Mouse (Mus musculus) myocyte (in vitro differentiated cells): ENCODE results near the gene Castor2. TPM values are rescaled to one million over a fixed set of nuclear protein-coding genes. Genes with fewer than 3 reads are reported as not detected.

Source experiments
- H3K27me3 ChIP-seq: one replicate; pipeline ENCODE4 v1.6.1; 2011; ENCODE audit not compliant: control insufficient read depth, insufficient read depth, insufficient read length
- H3K36me3 ChIP-seq: one replicate; pipeline ENCODE4 v1.6.1; 2011; ENCODE audit not compliant: control insufficient read depth, insufficient read depth
- H3K4me2 ChIP-seq: one replicate; pipeline ENCODE4 v1.6.1; 2011; ENCODE audit warnings: low read depth, control low read depth
- H3K4me3 ChIP-seq: one replicate; pipeline ENCODE4 v1.5.1; 2011; ENCODE audit warnings: mild to moderate bottlenecking, control low read depth, moderate library complexity
- H3K79me2 ChIP-seq: one replicate; pipeline ENCODE4 v1.6.1; 2011; ENCODE audit not compliant: control insufficient read depth, insufficient read depth
- H3ac ChIP-seq: one replicate; pipeline ENCODE4 v1.6.1; 2011; ENCODE audit not compliant: control insufficient read depth, insufficient read length
- CEBPB ChIP-seq: IDR thresholded peaks from 2 replicates; pipeline ENCODE4 v1.6.1; 2011; ENCODE audit warnings: mild to moderate bottlenecking, moderate library complexity; ENCODE audit not compliant: poor library complexity, insufficient read depth, severe bottlenecking
- E2F4 ChIP-seq: IDR thresholded peaks from one replicate; pipeline ENCODE4 v1.6.1; 2011; ENCODE audit warnings: mild to moderate bottlenecking, control low read depth, moderate library complexity; ENCODE audit not compliant: insufficient read depth
- MAX ChIP-seq: IDR thresholded peaks from one replicate; pipeline ENCODE4 v1.6.1; 2011; ENCODE audit warnings: low read depth, mild to moderate bottlenecking, control low read depth
- MYOD1 ChIP-seq, 3 experiments: IDR thresholded peaks; one replicate each; pipeline ENCODE4 v1.6.1; 2011; ENCODE audit warnings: control low read depth in 2 of 3, low read depth in 2 of 3, mild to moderate bottlenecking in 2 of 3, moderate library complexity in 1 of 3; ENCODE audit not compliant: insufficient read length in 2 of 3, control insufficient read depth in 1 of 3
- MYOG ChIP-seq, 3 experiments: IDR thresholded peaks; one replicate each; pipeline ENCODE4 v1.6.1; 2011; ENCODE audit warnings: control low read depth in 2 of 3, low read depth in 2 of 3, mild to moderate bottlenecking in 2 of 3; ENCODE audit not compliant: insufficient read length in 2 of 3, control insufficient read depth in 1 of 3, insufficient read depth in 1 of 3
- POLR2A ChIP-seq: IDR thresholded peaks from one replicate; pipeline ENCODE4 v1.6.1; 2011; ENCODE audit warnings: low read depth, mild to moderate bottlenecking, control low read depth, moderate library complexity; ENCODE audit not compliant: insufficient read length
- POLR2AphosphoS2 ChIP-seq: IDR thresholded peaks from one replicate; pipeline ENCODE4 v1.6.1; 2011; ENCODE audit warnings: low read depth, control low read depth; ENCODE audit not compliant: insufficient read length
- REST ChIP-seq: IDR thresholded peaks from one replicate; pipeline ENCODE4 v1.6.1; 2011; ENCODE audit warnings: mild to moderate bottlenecking, control low read depth, moderate library complexity; ENCODE audit not compliant: insufficient read depth, insufficient read length
- SRF ChIP-seq: IDR thresholded peaks from one replicate; pipeline ENCODE4 v1.6.1; 2011; ENCODE audit warnings: low read depth; ENCODE audit not compliant: control insufficient read depth, insufficient read length
- TCF12 ChIP-seq: IDR thresholded peaks from one replicate; pipeline ENCODE4 v1.6.1; 2011; ENCODE audit warnings: mild to moderate bottlenecking, control low read depth; ENCODE audit not compliant: poor library complexity, insufficient read depth, severe bottlenecking
- TCF3 ChIP-seq: IDR thresholded peaks from one replicate; pipeline ENCODE4 v1.6.1; 2011; ENCODE audit warnings: low read depth, control low read depth; ENCODE audit not compliant: insufficient read length
- USF1 ChIP-seq: IDR thresholded peaks from one replicate; pipeline ENCODE4 v1.6.1; 2011; ENCODE audit warnings: low read depth, mild to moderate bottlenecking, control low read depth, moderate library complexity
- polyA plus RNA-seq: library from polyadenylated mRNA; unstranded; fragments of >200 nt; fragmentation: generic; extraction: Trizol; gene quantifications from one replicate; pipeline ENCODE4 v1.2.1, GENCODE M21; 2012; ENCODE audit warnings: missing spikeins

Castor2 gene
- polyA plus RNA-seq, 1 experiment: 7.3 TPM

- Histone ChIP-seq H3K27me3 (no peaks in the 10 kb centered on the region), H3ac (no peak overlapping the region), H3K4me2 (no peak overlapping the region), H3K4me3 (no peak overlapping the region), H3K36me3 (peaks cover 7% of the 10 kb centered on the region), H3K79me2 (peaks cover 3% of the 10 kb centered on the region)
- no peak for TF ChIP-seq MAX
- TF ChIP-seq TCF3: no peak
- TF ChIP-seq REST: no peak
- no peak for TF ChIP-seq CEBPB
- no peak for TF ChIP-seq MYOD1 (IDR thresholded peaks at IDR 0.05; ENCODE audit: control insufficient read depth in 1 of 3, insufficient read length in 2 of 3, low read depth in 2 of 3)
- TF ChIP-seq TCF12: no peak
- no peak for TF ChIP-seq SRF
- TF ChIP-seq E2F4: no peak
- no peak for TF ChIP-seq MYOG (IDR thresholded peaks at IDR 0.05; ENCODE audit: control insufficient read depth in 1 of 3, insufficient read depth in 1 of 3, insufficient read length in 2 of 3, low read depth in 2 of 3)
- TF ChIP-seq USF1: no peak
These were observed 68.5 kb downstream of the Castor2 start for GRCm38 (mm10) chr5:134168033-134168432.

GRCm38 (mm10) chr5:134169231-134169630 is 69.7 kb downstream of the Castor2 start:
- Histone ChIP-seq H3K79me2 (peaks cover 12% of the 10 kb centered on the region), H3K4me2 (no peak overlapping the region), H3K27me3 (no peaks in the 10 kb centered on the region), H3K36me3 (peaks cover 4% of the 10 kb centered on the region), H3K4me3 (no peak overlapping the region), H3ac (no peak overlapping the region)
- TF ChIP-seq MYOG (IDR thresholded peaks at IDR 0.05; ENCODE audit: control insufficient read depth in 1 of 3, insufficient read depth in 1 of 3, insufficient read length in 2 of 3, low read depth in 2 of 3): no peak
- no peak for TF ChIP-seq CEBPB
- no peak for TF ChIP-seq E2F4
- no peak for TF ChIP-seq MYOD1 (IDR thresholded peaks at IDR 0.05; ENCODE audit: control insufficient read depth in 1 of 3, insufficient read length in 2 of 3, low read depth in 2 of 3)
- TF ChIP-seq REST: no peak
- no peak for TF ChIP-seq POLR2AphosphoS2
- TF ChIP-seq TCF3: no peak
- no peak for TF ChIP-seq TCF12
- no peak for TF ChIP-seq SRF
- TF ChIP-seq USF1: no peak
- no peak for TF ChIP-seq POLR2A
- TF ChIP-seq MAX: no peak

- Histone ChIP-seq H3K36me3 (peaks cover 4% of the 10 kb centered on the region), H3ac (no peak overlapping the region), H3K4me3 (no peak overlapping the region), H3K4me2 (no peak overlapping the region), H3K79me2 (peaks cover 21% of the 10 kb centered on the region), H3K27me3 (no peaks in the 10 kb centered on the region)
- TF ChIP-seq POLR2A (no peak), REST (no peak), E2F4 (no peak), TCF12 (no peak), USF1 (no peak)
These were observed 70.7 kb downstream of the Castor2 start for GRCm38 (mm10) chr5:134170167-134170566.

- H3K4me3 ChIP-seq: no peak overlapping the region
- H3K4me2 ChIP-seq: no peak overlapping the region
- peaks cover 4% of the 10 kb centered on the region for H3K36me3 ChIP-seq
- no peaks in the 10 kb centered on the region for H3K27me3 ChIP-seq
- no peak overlapping the region for H3ac ChIP-seq
- H3K79me2 ChIP-seq: peaks cover 30% of the 10 kb centered on the region
- TF ChIP-seq E2F4 (no peak), TCF3 (no peak), MAX (no peak), POLR2A (no peak), REST (no peak), TCF12 (no peak), MYOD1 (IDR thresholded peaks at IDR 0.05; ENCODE audit: control insufficient read depth in 1 of 3, insufficient read length in 2 of 3, low read depth in 2 of 3) (no peak), USF1 (no peak), CEBPB (no peak), POLR2AphosphoS2 (no peak), MYOG (IDR thresholded peaks at IDR 0.05; ENCODE audit: control insufficient read depth in 1 of 3, insufficient read depth in 1 of 3, insufficient read length in 2 of 3, low read depth in 2 of 3) (no peak)
These were observed 73.7 kb downstream of the Castor2 start for GRCm38 (mm10) chr5:134173206-134173605.

GRCm38 (mm10) chr5:134175696-134176095 is 76.2 kb downstream of the Castor2 start:
- Histone ChIP-seq H3K4me2 (peak overlapping the region; percentile 79), H3ac (peak overlapping the region; percentile 58), H3K27me3 (no peaks in the 10 kb centered on the region), H3K36me3 (peaks cover 4% of the 10 kb centered on the region), H3K79me2 (peaks cover 30% of the 10 kb centered on the region), H3K4me3 (peak overlapping the region; percentile 47)
- TF ChIP-seq MYOG (IDR thresholded peaks at IDR 0.05; ENCODE audit: control insufficient read depth in 1 of 3, insufficient read depth in 1 of 3, insufficient read length in 2 of 3, low read depth in 2 of 3) (no peak), MAX (no peak), POLR2AphosphoS2 (no peak), TCF3 (no peak)
